Mouse (Mus musculus): Measurements from ENCODE around the gene Tceal5. TPM values are rescaled to one million over a fixed set of nuclear protein-coding genes. Genes with fewer than 3 reads are reported as not detected.

Gene Tceal5
- total RNA-seq (2014; rRNA removed) (7.9 and 14.2 TPM in 2 replicates), polyA plus RNA-seq (2015; fragmentation: Nextera tagmentation; extraction: Ambion mirVana) (37.1 and 39.2 TPM in 2 replicates)

DNA sequence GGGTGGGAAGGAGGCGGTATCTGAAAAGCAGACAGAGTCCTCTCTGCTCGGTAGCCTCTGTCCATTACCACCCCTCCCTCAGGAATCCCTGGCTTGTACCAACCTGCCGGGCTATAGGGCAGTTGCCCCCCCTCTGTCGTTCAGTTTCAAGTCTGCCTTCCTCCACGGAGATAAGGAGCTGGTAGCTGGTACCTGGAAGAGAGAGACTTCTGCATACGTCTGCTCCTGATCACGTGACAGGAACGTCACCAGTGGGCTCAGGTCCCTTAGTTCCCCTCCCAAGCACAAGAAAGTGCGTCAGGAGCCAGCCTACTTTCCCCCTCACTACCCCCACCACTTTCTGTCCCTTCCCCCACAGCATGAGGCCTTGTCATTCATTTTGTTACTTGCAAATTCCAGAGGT is at the start of gene Tceal5:
Gene Tceal5 (minus strand): TSS at position 213 of the 403 bp plus-strand sequence.
- no peaks in the 10 kb centered on the region for H3K36me3 ChIP-seq (ENCODE audit: insufficient read depth, low read length)
- DNase-seq (ENCODE audit: low spot score) (peak; percentile 84), ATAC-seq (ENCODE audit: low FRiP score) (peak; percentile 95)
- H3K9me3 ChIP-seq (ENCODE audit: low read length) = no peaks in the 10 kb centered on the region
- TF ChIP-seq CTCF (IDR thresholded peaks at IDR 0.05) = no peak
- H3K4me1 ChIP-seq (ENCODE audit: insufficient read depth, low read length) = no peaks in the 10 kb centered on the region
- peak within 1 kb of the TSS; percentile 49 for H3K4me2 ChIP-seq (ENCODE audit: low read depth, low read length, poor library complexity, severe bottlenecking)
- WGBS = 31% methylated on average over 9 of the region's 9 CpGs
- H3K27ac ChIP-seq (ENCODE audit: low read depth, low read length) = peak within 1 kb of the TSS; percentile 73
- H3K4me3 ChIP-seq (ENCODE audit: low read depth, low read length) = peak within 1 kb of the TSS; percentile 45
- H3K27me3 ChIP-seq (ENCODE audit: insufficient read depth, low read length) = no peaks in the 10 kb centered on the region
- H3K9ac ChIP-seq (replicated peaks; ENCODE audit: low read length, poor library complexity, severe bottlenecking) = peak within 1 kb of the TSS; percentile 62

DNA sequence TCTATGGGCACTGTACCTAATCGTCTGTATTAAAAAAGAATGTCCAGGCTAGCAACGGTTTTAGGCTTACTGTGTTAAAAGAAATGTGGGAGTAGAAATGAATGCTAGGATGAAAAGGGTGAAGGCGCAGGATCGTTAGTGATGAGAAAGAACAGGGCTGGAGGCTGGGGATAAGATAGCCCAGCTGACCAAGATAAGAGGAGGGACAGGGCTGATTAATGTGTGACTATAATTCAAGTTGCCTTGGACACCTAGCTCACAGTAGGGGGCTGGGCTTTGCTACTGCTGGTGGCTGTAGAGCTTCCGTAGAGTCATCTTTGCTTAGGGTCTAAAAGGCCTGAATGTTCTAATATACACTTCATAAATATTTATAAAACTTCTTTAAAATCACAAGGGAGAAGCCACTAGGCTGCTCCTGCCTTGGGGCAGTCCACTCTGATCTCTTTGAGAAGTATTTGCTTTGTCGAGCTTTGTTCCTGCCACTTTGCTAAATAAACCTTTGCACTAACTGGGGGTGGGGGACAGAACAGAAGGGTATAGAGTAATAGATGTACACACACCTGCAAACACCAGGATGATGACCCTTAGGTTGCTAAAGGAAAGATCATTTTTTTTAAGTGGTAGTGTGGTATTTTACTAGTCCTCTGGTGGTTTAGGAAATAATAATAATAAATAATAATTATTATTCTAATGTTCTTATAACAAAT is 48.5 kb upstream of the Tceal5 start:
- Histone ChIP-seq H3K36me3 (ENCODE audit: insufficient read depth, low read length) (no peaks in the 10 kb centered on the region), H3K27me3 (ENCODE audit: insufficient read depth, low read length) (no peaks in the 10 kb centered on the region), H3K4me1 (ENCODE audit: insufficient read depth, low read length) (no peaks in the 10 kb centered on the region), H3K27ac (ENCODE audit: low read depth, low read length) (no peak overlapping the region), H3K4me3 (ENCODE audit: low read depth, low read length) (no peak overlapping the region), H3K9ac (replicated peaks; ENCODE audit: low read length, poor library complexity, severe bottlenecking) (no peak overlapping the region), H3K9me3 (ENCODE audit: low read length) (no peaks in the 10 kb centered on the region), H3K4me2 (ENCODE audit: low read depth, low read length, poor library complexity, severe bottlenecking) (no peak overlapping the region)
- DNase-seq (ENCODE audit: low spot score) (no peak), ATAC-seq (ENCODE audit: low FRiP score) (no peak)
- WGBS = 47% methylated on average over 6 of the region's 6 CpGs
- TF ChIP-seq CTCF (IDR thresholded peaks at IDR 0.05) = no peak

DNA sequence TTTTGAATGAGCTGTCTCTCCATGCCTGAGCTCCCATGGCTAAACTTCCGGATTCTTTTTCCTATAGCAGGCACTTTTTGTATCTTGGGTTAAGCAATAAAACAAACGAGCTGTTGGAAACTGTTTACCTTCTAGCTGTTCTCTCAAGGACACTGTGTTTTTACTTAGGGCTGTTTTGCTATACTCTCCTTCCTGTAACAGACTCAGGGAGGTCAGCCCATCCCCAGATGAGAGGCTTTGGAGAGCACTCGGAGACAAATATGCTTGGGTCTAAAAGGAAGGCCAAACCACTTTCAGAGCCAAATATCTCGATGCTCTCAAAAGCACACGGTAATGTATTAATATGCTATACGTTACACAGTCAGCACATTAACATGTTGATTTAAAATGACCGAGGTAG is 46.0 kb upstream of the Tceal5 start:
- Histone ChIP-seq H3K27me3 (ENCODE audit: insufficient read depth, low read length) (no peaks in the 10 kb centered on the region), H3K4me1 (ENCODE audit: insufficient read depth, low read length) (no peaks in the 10 kb centered on the region), H3K4me2 (ENCODE audit: low read depth, low read length, poor library complexity, severe bottlenecking) (no peak overlapping the region), H3K9ac (replicated peaks; ENCODE audit: low read length, poor library complexity, severe bottlenecking) (no peak overlapping the region), H3K27ac (ENCODE audit: low read depth, low read length) (no peak overlapping the region), H3K9me3 (ENCODE audit: low read length) (no peaks in the 10 kb centered on the region), H3K36me3 (ENCODE audit: insufficient read depth, low read length) (no peaks in the 10 kb centered on the region), H3K4me3 (ENCODE audit: low read depth, low read length) (no peak overlapping the region)
- 78% methylated on average over 7 of the region's 7 CpGs for WGBS
- DNase-seq (ENCODE audit: low spot score) (no peak), ATAC-seq (ENCODE audit: low FRiP score) (no peak)
- TF ChIP-seq CTCF (IDR thresholded peaks at IDR 0.05) = no peak

DNA sequence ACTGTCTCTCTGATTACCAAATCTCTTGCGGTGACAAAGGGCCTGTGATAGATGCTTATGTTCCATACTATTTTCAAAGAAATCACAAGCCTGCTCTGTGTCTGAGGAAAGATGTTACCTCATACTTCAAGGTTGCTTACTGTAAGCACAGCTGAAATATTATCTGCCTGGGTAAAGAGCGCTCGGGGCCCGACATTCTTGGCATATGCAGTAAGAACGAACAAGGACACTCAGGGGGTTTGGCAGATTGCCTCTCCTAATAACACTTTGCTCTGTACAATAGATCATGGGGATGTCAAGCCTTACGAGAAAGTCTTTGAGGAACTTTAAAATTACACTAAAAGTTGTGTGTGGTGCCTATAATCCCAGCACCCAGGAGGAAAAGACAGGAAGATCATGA is 45.1 kb upstream of the Tceal5 start:
- no peaks in the 10 kb centered on the region for H3K4me1 ChIP-seq (ENCODE audit: insufficient read depth, low read length)
- no peak overlapping the region for H3K9ac ChIP-seq (replicated peaks; ENCODE audit: low read length, poor library complexity, severe bottlenecking)
- 79% methylated on average over 6 of the region's 6 CpGs for WGBS
- H3K9me3 ChIP-seq (ENCODE audit: low read length) = no peaks in the 10 kb centered on the region
- DNase-seq (ENCODE audit: low spot score) = no peak
- H3K27me3 ChIP-seq (ENCODE audit: insufficient read depth, low read length) = no peaks in the 10 kb centered on the region
- TF ChIP-seq CTCF (IDR thresholded peaks at IDR 0.05) = no peak
- no peak overlapping the region for H3K4me2 ChIP-seq (ENCODE audit: low read depth, low read length, poor library complexity, severe bottlenecking)
- ATAC-seq (ENCODE audit: low FRiP score) = no peak
- H3K36me3 ChIP-seq (ENCODE audit: insufficient read depth, low read length) = no peaks in the 10 kb centered on the region
- no peak overlapping the region for H3K27ac ChIP-seq (ENCODE audit: low read depth, low read length)
- no peak overlapping the region for H3K4me3 ChIP-seq (ENCODE audit: low read depth, low read length)

DNA sequence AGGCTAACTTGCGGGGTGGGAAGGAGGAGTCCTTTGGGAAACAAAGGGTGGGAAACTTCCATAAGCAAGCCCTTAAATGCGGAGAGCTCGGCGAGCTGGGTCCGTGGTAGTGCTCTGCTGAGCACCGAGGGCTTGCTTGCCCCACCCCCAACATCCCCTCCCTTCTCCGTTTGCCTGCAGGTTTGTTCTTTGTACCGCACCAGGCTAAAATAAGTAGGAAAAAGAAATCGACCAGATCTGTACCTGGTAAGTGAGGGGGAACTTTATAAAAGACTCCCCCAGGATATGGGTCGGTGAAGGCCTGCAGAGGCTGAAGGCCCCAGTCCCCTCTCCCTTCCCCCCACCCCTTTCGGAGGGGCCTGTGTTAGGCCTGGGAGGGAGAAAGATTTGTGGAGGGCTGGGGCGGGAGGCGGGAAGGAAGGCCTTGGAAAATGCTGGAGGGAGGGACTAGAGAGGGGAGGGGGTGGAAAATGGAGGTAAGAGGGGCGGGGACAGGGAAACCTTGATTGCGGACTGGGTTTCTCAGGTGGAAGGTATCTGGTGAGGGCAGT is 41.9 kb upstream of the Tceal5 start:
- no peaks in the 10 kb centered on the region for H3K36me3 ChIP-seq (ENCODE audit: insufficient read depth, low read length)
- ATAC-seq (ENCODE audit: low FRiP score) (peak; percentile 82), DNase-seq (ENCODE audit: low spot score) (peak; percentile 54)
- no peaks in the 10 kb centered on the region for H3K4me1 ChIP-seq (ENCODE audit: insufficient read depth, low read length)
- H3K4me3 ChIP-seq (ENCODE audit: low read depth, low read length) = peak overlapping the region; percentile 52
- peak overlapping the region; percentile 64 for H3K9ac ChIP-seq (replicated peaks; ENCODE audit: low read length, poor library complexity, severe bottlenecking)
- H3K4me2 ChIP-seq (ENCODE audit: low read depth, low read length, poor library complexity, severe bottlenecking) = peak overlapping the region; percentile 49
- 15% methylated on average over 13 of the region's 15 CpGs for WGBS
- H3K27ac ChIP-seq (ENCODE audit: low read depth, low read length) = peak overlapping the region; percentile 73
- H3K27me3 ChIP-seq (ENCODE audit: insufficient read depth, low read length) = no peaks in the 10 kb centered on the region
- no peak for TF ChIP-seq CTCF (IDR thresholded peaks at IDR 0.05)
- no peaks in the 10 kb centered on the region for H3K9me3 ChIP-seq (ENCODE audit: low read length)

DNA sequence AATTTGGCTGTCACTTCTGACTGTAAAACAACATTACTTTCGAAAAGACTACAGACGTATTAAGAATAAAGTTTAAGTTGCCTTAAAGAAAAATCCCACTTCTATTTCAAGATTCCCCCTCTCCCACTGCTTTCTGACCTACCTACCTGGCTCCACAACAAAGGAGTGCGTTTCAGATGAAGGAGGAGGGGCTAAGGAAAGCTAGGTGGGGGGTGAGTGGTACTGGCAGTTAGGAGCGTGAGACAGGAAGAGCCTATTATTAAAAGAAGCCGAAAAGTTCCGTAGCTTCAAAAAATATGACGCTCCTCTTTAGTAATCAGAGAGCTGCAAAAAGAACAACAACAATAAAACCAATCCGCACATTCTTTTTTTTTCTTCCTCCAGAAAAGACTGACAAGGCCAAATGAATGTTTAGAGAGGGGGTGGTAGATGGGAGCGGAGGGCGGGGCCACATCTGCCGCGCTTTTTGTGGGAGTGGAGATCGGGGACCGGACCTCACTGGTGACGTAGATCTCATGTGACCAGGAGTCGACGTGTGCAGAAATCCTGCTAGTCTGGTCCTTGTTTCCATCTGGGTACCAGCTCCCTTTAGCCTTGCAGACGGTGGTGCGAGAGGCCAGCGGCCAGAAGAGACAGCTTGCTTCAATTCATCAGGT is 41.0 kb upstream of the Tceal5 start, which contains the start of gene Tceal9:
Gene Tceal9 (plus strand): TSS at position 506 of the 656 bp plus-strand sequence.
- WGBS = 24% methylated on average over 20 of the region's 20 CpGs
- ATAC-seq (ENCODE audit: low FRiP score) (peak; percentile 92), DNase-seq (ENCODE audit: low spot score) (peak; percentile 92)
- Histone ChIP-seq H3K9me3 (ENCODE audit: low read length) (no peaks in the 10 kb centered on the region), H3K4me1 (ENCODE audit: insufficient read depth, low read length) (no peaks in the 10 kb centered on the region), H3K9ac (replicated peaks; ENCODE audit: low read length, poor library complexity, severe bottlenecking) (peak within 1 kb of the TSS; percentile 64), H3K4me3 (ENCODE audit: low read depth, low read length) (peak within 1 kb of the TSS; percentile 52), H3K27ac (ENCODE audit: low read depth, low read length) (peak within 1 kb of the TSS; percentile 73), H3K4me2 (ENCODE audit: low read depth, low read length, poor library complexity, severe bottlenecking) (peak within 1 kb of the TSS; percentile 49), H3K27me3 (ENCODE audit: insufficient read depth, low read length) (no peaks in the 10 kb centered on the region), H3K36me3 (ENCODE audit: insufficient read depth, low read length) (no peaks in the 10 kb centered on the region)
- TF ChIP-seq CTCF (IDR thresholded peaks at IDR 0.05) = no peak

Data from midbrain, postnatal 0 days (tissue).